31 mouse cellular contexts compared by ENCODE assay signal in the genomic region with DNA sequence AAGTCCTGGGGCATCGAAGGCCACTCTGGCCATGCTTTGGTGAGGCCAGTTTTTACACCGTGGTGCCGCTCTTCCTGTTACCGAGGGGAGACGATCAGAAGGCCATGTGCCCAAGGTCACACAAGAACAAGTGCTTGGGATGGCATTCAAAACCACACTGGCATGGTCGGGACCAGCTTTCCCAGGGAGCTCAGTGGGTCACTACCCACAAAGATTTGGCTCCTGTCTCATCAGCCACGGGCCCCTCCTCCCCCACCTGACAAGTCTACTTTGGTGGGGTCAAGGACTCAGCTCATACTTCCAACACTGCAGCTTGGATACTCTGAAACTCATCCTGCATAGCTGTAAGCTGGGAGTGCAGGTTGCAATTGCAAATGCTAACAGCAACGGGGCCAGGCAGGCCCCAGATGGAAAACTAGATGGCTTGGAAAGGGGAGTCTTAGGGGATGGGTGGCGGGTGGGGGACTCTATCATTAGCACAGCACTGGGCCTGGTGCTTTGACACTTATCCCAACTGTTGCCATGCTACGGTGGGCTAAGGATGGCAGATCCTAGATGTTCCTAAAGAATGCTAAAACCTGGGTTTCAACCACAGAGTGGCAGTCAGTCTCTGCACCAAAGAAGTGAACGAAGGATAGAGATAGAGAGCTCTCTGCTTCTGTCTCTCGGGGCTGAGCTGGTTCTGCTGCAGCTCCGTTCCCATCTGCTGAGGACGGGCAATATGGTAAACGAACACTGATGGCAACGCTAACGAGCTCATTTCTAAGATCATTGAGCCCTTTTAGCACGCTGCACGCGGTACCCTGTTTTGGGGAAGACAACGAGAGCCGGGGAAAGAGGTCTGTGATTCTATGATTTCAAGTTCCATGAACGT. TPM values are rescaled to one million over a fixed set of nuclear protein-coding genes. Genes with fewer than 3 reads are reported as not detected.
DNase-seq lines count a peak whose midpoint lies in the region; ATAC-seq and TF ChIP-seq lines count a peak whose summit lies in the region.
"Had no signal": no experiment of that assay in that cellular context is flagged by ENCODE, and none has a peak within 500 bp of the region (broad histone marks: within the 10 kb centered on the region; RNA-seq: fewer than 3 reads in every experiment).

No protein-coding gene starts in this region.

- H3K4me3 ChIP-seq in forebrain, postnatal 0 days (ENCODE audit: low read depth, low read length), result no peak overlapping the region
- no peak overlapping the region for H3K4me3 ChIP-seq in forebrain, embryonic 13.5 days
- H3K4me3 ChIP-seq in lung, adult 2 months (replicated peaks; ENCODE audit: extremely low read depth, low read depth, low read length), result no peak overlapping the region
- H3K4me3 ChIP-seq: erythroblast, embryonic 14.5 days; heart, embryonic 10.5 days; heart, embryonic 15.5 days; limb, embryonic 13.5 days; megakaryocyte, embryonic 14.5 days; midbrain, embryonic 13.5 days had no signal

- H3K9ac ChIP-seq in forebrain, postnatal 0 days, result no peak overlapping the region
- H3K9ac ChIP-seq in forebrain, embryonic 13.5 days, result no peak overlapping the region
- H3K9ac ChIP-seq: heart, embryonic 15.5 days; limb, embryonic 13.5 days; midbrain, embryonic 13.5 days had no signal

- peaks cover 73% of the 10 kb centered on the region for H3K36me3 ChIP-seq in forebrain, postnatal 0 days (ENCODE audit: insufficient read depth)
- peaks cover 85% of the 10 kb centered on the region for H3K36me3 ChIP-seq in forebrain, embryonic 13.5 days (ENCODE audit: poor library complexity, severe bottlenecking)
- H3K36me3 ChIP-seq: G1E; heart, embryonic 10.5 days; heart, embryonic 15.5 days had no signal

- ATAC-seq in forebrain, postnatal 0 days, result peak; percentile 69
- ATAC-seq in forebrain, embryonic 13.5 days, result no peak
- ATAC-seq: intestine, embryonic 16.5 days; midbrain, embryonic 13.5 days had no signal

- no peaks in the 10 kb centered on the region for H3K9me3 ChIP-seq in forebrain, postnatal 0 days (ENCODE audit: low read length)
- no peaks in the 10 kb centered on the region for H3K9me3 ChIP-seq in forebrain, embryonic 13.5 days (replicated peaks)
- H3K9me3 ChIP-seq: G1E; heart, embryonic 10.5 days; heart, embryonic 15.5 days; limb, embryonic 13.5 days; megakaryocyte, embryonic 14.5 days; midbrain, embryonic 13.5 days had no signal

- H3K27me3 ChIP-seq in forebrain, postnatal 0 days (ENCODE audit: insufficient read depth, low read length), result no peaks in the 10 kb centered on the region
- no peaks in the 10 kb centered on the region for H3K27me3 ChIP-seq in forebrain, embryonic 13.5 days
- H3K27me3 ChIP-seq: heart, embryonic 15.5 days; limb, embryonic 13.5 days; megakaryocyte, embryonic 14.5 days; midbrain, embryonic 13.5 days had no signal

- TF ChIP-seq CTCF in forebrain, postnatal 0 days (IDR thresholded peaks at IDR 0.05; ENCODE audit: low read depth), result no peak
- TF ChIP-seq CTCF in lung, adult 2 months (IDR thresholded peaks at IDR 0.05; ENCODE audit: insufficient read depth, low read length), result no peak

- WGBS in forebrain, postnatal 0 days, result 57% methylated on average over 23 of the region's 23 CpGs
- WGBS in forebrain, embryonic 13.5 days, result 72% methylated on average over 23 of the region's 23 CpGs
- WGBS in lung, adult 2 months, result 89% methylated on average over 23 of the region's 23 CpGs

- peak overlapping the region; percentile 3; the same call in 1 of the 2 replicates for H3K27ac ChIP-seq in forebrain, postnatal 0 days (ENCODE audit: low read depth, low read length)
- H3K27ac ChIP-seq in forebrain, embryonic 13.5 days, result no peak overlapping the region
- H3K27ac ChIP-seq: heart, embryonic 10.5 days; heart, embryonic 15.5 days; kidney, postnatal 0 days; limb, embryonic 13.5 days; midbrain, embryonic 13.5 days had no signal

- no peaks in the 10 kb centered on the region for H3K4me1 ChIP-seq in forebrain, postnatal 0 days (ENCODE audit: insufficient read depth)
- no peaks in the 10 kb centered on the region for H3K4me1 ChIP-seq in forebrain, embryonic 13.5 days
- no peaks in the 10 kb centered on the region for H3K4me1 ChIP-seq in lung, adult 2 months (ENCODE audit: control insufficient read depth, insufficient read depth, low read length)
- H3K4me1 ChIP-seq: heart, embryonic 15.5 days; limb, embryonic 13.5 days; midbrain, embryonic 13.5 days had no signal

- no peak for TF ChIP-seq POLR2A in lung, adult 2 months (IDR thresholded peaks at IDR 0.05; ENCODE audit: borderline replicate concordance, extremely low read depth, low read depth, low read length)

- H3K4me2 ChIP-seq in forebrain, postnatal 0 days (ENCODE audit: low read depth), result no peak overlapping the region
- no peak overlapping the region for H3K4me2 ChIP-seq in forebrain, embryonic 13.5 days
- H3K4me2 ChIP-seq: heart, embryonic 15.5 days; limb, embryonic 13.5 days; liver, embryonic 11.5 days; midbrain, embryonic 13.5 days had no signal

- peak; percentile 54 for DNase-seq in adrenal gland, adult 2 months
- DNase-seq in adrenal gland, postnatal 10 days, result no peak
- peak; percentile 57 for DNase-seq in forebrain, postnatal 0 days
- DNase-seq in layer of hippocampus, adult 9-11 months, result peak; percentile 48
- DNase-seq in layer of hippocampus, postnatal 25 days (ENCODE audit: extremely low spot score in 1 of 2, low spot score in 1 of 2), result no peak
- peak; percentile 45 to 47 for DNase-seq in adrenal gland, postnatal 36 days
- no peak for DNase-seq in lung, adult 2 months
- DNase-seq: cerebellum, adult 2 months; cerebellum, postnatal 14 days; gastrocnemius, postnatal 25 days; heart, adult 11 months; kidney, adult 8-10 months; kidney, postnatal 4 days; lung, postnatal 4 days; thymus, adult 2 months; thymus, postnatal 36 days had no signal

RNA-seq across cellular contexts. Expression of gene Fndc9, which starts 9.6 kb away (rescaled TPM):
- not detected for total RNA-seq in adrenal gland, adult 2 months (2021)
- not detected in 2 replicates for polyA plus RNA-seq in adrenal gland, adult 2 months (2012; rRNA removed)
- total RNA-seq in adrenal gland, postnatal 10 days (2021), result not detected
- total RNA-seq in forebrain, postnatal 0 days (2014; rRNA removed), result 11.1 and 12.2 TPM in 2 replicates
- polyA plus RNA-seq in forebrain, postnatal 0 days (2015; fragmentation: Nextera tagmentation; extraction: Ambion mirVana), result 9.9 and 15.9 TPM in 2 replicates
- 2.2 and 2.5 TPM in 2 replicates for polyA plus RNA-seq in forebrain, embryonic 13.5 days (2015; fragmentation: Nextera tagmentation; extraction: Ambion mirVana)
- under 1 TPM; 0.71 to 0.77 TPM for total RNA-seq in layer of hippocampus, postnatal 25 days (2021)
- total RNA-seq in adrenal gland, postnatal 36 days (2021), result not detected
- polyA plus RNA-seq in lung, adult 2 months (2012; rRNA removed), result 2.6 TPM in 1 of 2 replicates, not detected in the other
- total RNA-seq: gastrocnemius, postnatal 25 days; heart, postnatal 25 days; monocyte, adult 5-6 weeks had no signal
- polyA plus RNA-seq: erythroblast, embryonic 14.5 days; G1E; heart, embryonic 15.5 days; liver, embryonic 11.5 days; liver, embryonic 16.5 days; lung, postnatal 0 days had no signal

Comparison
In these comparisons a context has a peak if more than half of its experiments do, and no peak if none do; other contexts are left out.
1. DNase-seq: peak in adrenal gland, adult 2 months (single experiment), forebrain, postnatal 0 days (single experiment), layer of hippocampus, adult 9-11 months (single experiment) and adrenal gland, postnatal 36 days (2 of 2); none in adrenal gland, postnatal 10 days (single experiment), layer of hippocampus, postnatal 25 days (0 of 2) and lung, adult 2 months (single experiment).